Mouse (Mus musculus) hindbrain, embryonic 11.5 days (tissue): ENCODE measurements around the gene Pate4. TPM values are rescaled to one million over a fixed set of nuclear protein-coding genes. Genes with fewer than 3 reads are reported as not detected.
A peak's percentile ranks its signal among the peaks of the same experiment; 100 is the strongest.

Source experiments
- ATAC-seq: fragments of 200-750 bp; cut with Nextera tagmentation; 2 replicates; pipeline ENCODE4 v1.8.0; 2017; ENCODE audit warnings: mild to moderate bottlenecking, moderate TSS enrichment, moderate library complexity; ENCODE audit not compliant: low FRiP score
- DNase-seq: peaks from one replicate; pipeline ENCODE4 v3.0.0-alpha.2; 2015; ENCODE audit warnings: low spot score
- H3K27ac ChIP-seq: fragments of 300-500 bp; sonication (generic); 2 replicates; pipeline ENCODE4 v1.5.1; 2014; ENCODE audit warnings: mild to moderate bottlenecking, low read depth, low read length
- H3K27me3 ChIP-seq: fragments of 300-500 bp; sonication (generic); 2 replicates; pipeline ENCODE4 v1.6.1; 2014; ENCODE audit warnings: mild to moderate bottlenecking, low read length, moderate library complexity, mixed read lengths; ENCODE audit not compliant: control insufficient read depth, insufficient read depth
- H3K36me3 ChIP-seq: fragments of 300-500 bp; sonication (generic); 2 replicates; pipeline ENCODE4 v1.6.1; 2014; ENCODE audit warnings: mild to moderate bottlenecking, low read length, moderate library complexity, mixed read lengths; ENCODE audit not compliant: control insufficient read depth, insufficient read depth
- H3K4me1 ChIP-seq: fragments of 300-500 bp; sonication (generic); replicated peaks from 2 replicates; pipeline ENCODE4 v1.6.1; 2014; ENCODE audit warnings: low read length, mixed read lengths; ENCODE audit not compliant: control insufficient read depth, insufficient read depth
- H3K4me2 ChIP-seq: fragments of 300-500 bp; sonication (generic); replicated peaks from 2 replicates; pipeline ENCODE4 v1.6.1; 2014; ENCODE audit warnings: mild to moderate bottlenecking, low read depth, low read length
- H3K4me3 ChIP-seq: fragments of 300-500 bp; sonication (generic); 2 replicates; pipeline ENCODE4 v1.5.1; 2014; ENCODE audit warnings: low read depth, low read length
- H3K9ac ChIP-seq: fragments of 300-500 bp; sonication (generic); 2 replicates; pipeline ENCODE4 v1.6.1; 2014; ENCODE audit warnings: low read depth, low read length
- H3K9me3 ChIP-seq: fragments of 300-500 bp; sonication (generic); 2 replicates; pipeline ENCODE4 v1.6.1; 2016; ENCODE audit warnings: low read length; ENCODE audit not compliant: control insufficient read depth
- WGBS: fragments of 180-500 bp; shearing (Covaris S2); extraction: QIAGEN DNeasy Blood & Tissue Kit; methylation state at CpG from one replicate; pipeline ENCODE4 v1.1.7; 2014; 5-methylcytosine and 5-hydroxymethylcytosine counted together
- polyA plus RNA-seq: library from polyadenylated mRNA; unstranded; fragments of >200 nt; fragmentation: Nextera tagmentation; extraction: Ambion mirVana; gene quantifications from 2 replicates; pipeline ENCODE4 v1.2.1, GENCODE M21; 2014

Pate4 gene
- polyA plus RNA-seq, 1 experiment from 2014 or later, result not detected

- Histone ChIP-seq H3K4me1 (peaks cover 6% of the 10 kb centered on the region; the same call in 1 of the 2 replicates), H3K27me3 (peaks cover 2% of the 10 kb centered on the region; the same call in 1 of the 2 replicates), H3K27ac (0 out of 2 replicates have a peak within 1 kb of the TSS, but pooled peaks have one; percentile 39), H3K4me3 (peak within 1 kb of the TSS; percentile 67), H3K9me3 (no peaks in the 10 kb centered on the region), H3K9ac (peak within 1 kb of the TSS; percentile 72), H3K36me3 (peaks cover 3% of the 10 kb centered on the region), H3K4me2 (peak within 1 kb of the TSS; percentile 88)
- WGBS, result under 1% methylated on average over 54 of the region's 59 CpGs
- ATAC-seq, result peak; percentile 89
- DNase-seq, result peak; percentile 87
These were observed 53.3 kb downstream of the Pate4 start, which contains the start of the genes Ddx25 and Pus3 for GRCm38 (mm10) chr9:35558257-35559008. TSS of gene Ddx25 (minus strand) at chr9:35558528. TSS of gene Pus3 (plus strand) at chr9:35558595.

Other genes starting within 250 kb of the Pate4 start
- gene Cdon, start 190.8 kb downstream of the Pate4 start, polyA plus RNA-seq, result 13.4 and 21.9 TPM in 2 replicates
- gene Gm1113, start 93.7 kb downstream of the Pate4 start, polyA plus RNA-seq, result not detected in 2 replicates
- gene Ddx25, start 53.4 kb downstream of the Pate4 start, polyA plus RNA-seq, result 9.7 and 10.0 TPM in 2 replicates
- 19.6 and 25.5 TPM in 2 replicates for gene Pus3, start 53.3 kb downstream of the Pate4 start, polyA plus RNA-seq
- gene Pate2, start 41.7 kb downstream of the Pate4 start, polyA plus RNA-seq, result 0.64 and 1.3 TPM in 2 replicates
- gene Hyls1, start 41.5 kb downstream of the Pate4 start, polyA plus RNA-seq, result 29.9 and 32.4 TPM in 2 replicates
- gene Pate3, start 36.3 kb upstream of the Pate4 start, polyA plus RNA-seq, result 0.12 TPM in 1 of 2 replicates, not detected in the other
- 0.12 TPM in 1 of 2 replicates, not detected in the other for gene Pate1, start 75.4 kb upstream of the Pate4 start, polyA plus RNA-seq
- gene Gm17677, start 129.1 kb upstream of the Pate4 start, polyA plus RNA-seq, result not detected in 2 replicates
- gene Gm17727, start 166.2 kb upstream of the Pate4 start, polyA plus RNA-seq, result not detected in 2 replicates
- not detected in 2 replicates for gene Gm27235, start 178.2 kb upstream of the Pate4 start, polyA plus RNA-seq
- gene D730048I06Rik, start 178.2 kb upstream of the Pate4 start, polyA plus RNA-seq, result not detected in 2 replicates
- not detected in 2 replicates for gene 9230110F15Rik, start 232.2 kb upstream of the Pate4 start, polyA plus RNA-seq